15 mouse cellular contexts compared by ENCODE assay signal in genomic region chr2:22165919-22166318, GRCm38 (mm10).
"Had no signal": no experiment of that assay in that cellular context is flagged by ENCODE, and none has a peak within 500 bp of the region (broad histone marks: within the 10 kb centered on the region; RNA-seq: fewer than 3 reads in every experiment).

No protein-coding gene starts in this region.

- H3K36me3 ChIP-seq: liver, embryonic 13.5 days had no signal

- H3K4me3 ChIP-seq: layer of hippocampus, adult 2 months; liver, embryonic 13.5 days had no signal

- H3K4me1 ChIP-seq: liver, embryonic 13.5 days had no signal

- H3K27ac ChIP-seq: kidney, postnatal 0 days; layer of hippocampus, adult 2 months; liver, embryonic 13.5 days; stomach, postnatal 0 days had no signal

- H3K9ac ChIP-seq: liver, embryonic 13.5 days had no signal

- H3K4me2 ChIP-seq: liver, embryonic 13.5 days; midbrain, embryonic 11.5 days had no signal

- DNase-seq: kidney, adult 9 months; kidney, postnatal 25 days; layer of hippocampus, adult 9-11 months; liver, embryonic 13.5 days; lung, adult 2 months; lung, postnatal 14 days; lung, postnatal 4 days; midbrain, embryonic 14.5 days; right cerebral cortex, postnatal 14 days; right cerebral cortex, postnatal 4 days; thymus, postnatal 25 days had no signal

- H3K27me3 ChIP-seq: liver, embryonic 13.5 days had no signal
